Mouse (Mus musculus) heart, postnatal 0 days (tissue): Measurements from ENCODE around the gene Rbms1. TPM values are rescaled to one million over a fixed set of nuclear protein-coding genes. Genes with fewer than 3 reads are reported as not detected.

Experiments
- ATAC-seq: fragments of 200-750 bp; cut with Nextera tagmentation; 2 replicates; pipeline ENCODE4 v1.8.0; 2017; ENCODE audit warnings: low read depth, moderate number of reproducible peaks, moderate library complexity; ENCODE audit not compliant: insufficient read depth
- DNase-seq: peaks from one replicate; pipeline ENCODE4 v3.0.0-alpha.2; 2016; ENCODE audit warnings: low spot score
- H3K27ac ChIP-seq: fragments of 300-500 bp; sonication (generic); 2 replicates; pipeline ENCODE4 v1.5.1; 2014; ENCODE audit warnings: low read depth, mild to moderate bottlenecking
- H3K27me3 ChIP-seq: fragments of 300-500 bp; sonication (generic); 2 replicates; pipeline ENCODE4 v1.6.1; 2014; ENCODE audit warnings: low read length, mixed read lengths; ENCODE audit not compliant: control insufficient read depth, insufficient read depth
- H3K36me3 ChIP-seq: fragments of 300-500 bp; sonication (generic); replicated peaks from 2 replicates; pipeline ENCODE4 v1.6.1; 2014; ENCODE audit warnings: low read length, mixed read lengths; ENCODE audit not compliant: control insufficient read depth, insufficient read depth
- H3K4me1 ChIP-seq: fragments of 300-500 bp; sonication (generic); 2 replicates; pipeline ENCODE4 v1.6.1; 2014; ENCODE audit warnings: antibody characterized with exemption; ENCODE audit not compliant: control insufficient read depth, insufficient read depth
- H3K4me2 ChIP-seq: fragments of 300-500 bp; sonication (generic); 2 replicates; pipeline ENCODE4 v1.6.1; 2014; ENCODE audit warnings: low read depth, mild to moderate bottlenecking, low read length, moderate library complexity
- H3K4me3 ChIP-seq: fragments of 300-500 bp; sonication (generic); 2 replicates; pipeline ENCODE4 v1.5.1; 2014; ENCODE audit warnings: low read depth, low read length
- H3K9ac ChIP-seq: fragments of 300-500 bp; sonication (generic); replicated peaks from 2 replicates; pipeline ENCODE4 v1.6.1; 2014; ENCODE audit warnings: low read depth, low read length, mixed read lengths
- H3K9me3 ChIP-seq: fragments of 300-500 bp; sonication (generic); replicated peaks from 2 replicates; pipeline ENCODE4 v1.6.1; 2016; ENCODE audit warnings: low read length; ENCODE audit not compliant: control insufficient read depth
- CTCF ChIP-seq: IDR thresholded peaks from 2 replicates; pipeline ENCODE4 v1.5.1; 2016; ENCODE audit warnings: antibody characterized with exemption, control low read depth, low read depth
- EP300 ChIP-seq: IDR thresholded peaks from 2 replicates; pipeline ENCODE4 v1.6.1; 2016; ENCODE audit warnings: antibody characterized with exemption, low read depth
- WGBS: fragments of 180-500 bp; shearing (Covaris S2); extraction: QIAGEN DNeasy Blood & Tissue Kit; methylation state at CpG from one replicate; pipeline ENCODE4 v1.1.7; 2014; 5-methylcytosine and 5-hydroxymethylcytosine counted together
- polyA plus RNA-seq: library from polyadenylated mRNA; unstranded; fragments of >200 nt; fragmentation: Nextera tagmentation; extraction: Ambion mirVana; gene quantifications from 2 replicates; pipeline ENCODE4 v1.2.1, GENCODE M21; 2015
- total RNA-seq: library from RNA; depleted of rRNA; stranded (reverse); fragments of >200 nt; gene quantifications from 2 replicates; pipeline ENCODE4 v1.2.3, GENCODE M21; 2014; ENCODE audit warnings: low replicate concordance

The Rbms1 gene
- total and polyA plus RNA-seq, 2 experiments from 2014 or later, result 52.8 to 56.2 TPM

- no peaks in the 10 kb centered on the region for H3K27me3 ChIP-seq
- H3K27ac ChIP-seq, result no peak overlapping the region
- no peak overlapping the region for H3K9ac ChIP-seq
- H3K36me3 ChIP-seq, result no peaks in the 10 kb centered on the region
- no peak for DNase-seq
- H3K4me2 ChIP-seq, result no peak overlapping the region
- no peak for ATAC-seq
- 69% methylated on average over 6 of the region's 6 CpGs for WGBS
- H3K4me3 ChIP-seq, result no peak overlapping the region
- H3K9me3 ChIP-seq, result no peaks in the 10 kb centered on the region
- peaks cover 13% of the 10 kb centered on the region for H3K4me1 ChIP-seq
- TF ChIP-seq EP300 (no peak), CTCF (no peak)
Measured at GRCm38 (mm10) chr2:60712483-60712882, 250.5 kb downstream of the Rbms1 start.

GRCm38 (mm10) chr2:60711098-60711880, 251.7 kb downstream of the Rbms1 start:
- no peaks in the 10 kb centered on the region for H3K27me3 ChIP-seq
- TF ChIP-seq EP300, result no peak
- no peak for TF ChIP-seq CTCF
- WGBS, result 52% methylated on average over 7 of the region's 7 CpGs
- ATAC-seq, result peak; percentile 47; the same call in 1 of the 2 replicates
- no peak overlapping the region for H3K4me3 ChIP-seq
- peak overlapping the region; percentile 40 for H3K27ac ChIP-seq
- no peak for DNase-seq
- H3K36me3 ChIP-seq, result no peaks in the 10 kb centered on the region
- H3K4me1 ChIP-seq, result peaks cover 13% of the 10 kb centered on the region
- no peaks in the 10 kb centered on the region for H3K9me3 ChIP-seq
- no peak overlapping the region for H3K4me2 ChIP-seq
- H3K9ac ChIP-seq, result no peak overlapping the region

- Histone ChIP-seq H3K27me3 (no peaks in the 10 kb centered on the region), H3K9ac (no peak overlapping the region), H3K4me2 (no peak overlapping the region), H3K9me3 (no peaks in the 10 kb centered on the region), H3K4me3 (no peak overlapping the region), H3K27ac (no peak overlapping the region), H3K36me3 (no peaks in the 10 kb centered on the region), H3K4me1 (peaks cover 13% of the 10 kb centered on the region)
- DNase-seq (no peak), ATAC-seq (no peak)
- TF ChIP-seq EP300 (no peak), CTCF (no peak)
- WGBS, result 87% methylated on average over 4 of the region's 4 CpGs
Measured at GRCm38 (mm10) chr2:60710317-60710716, 252.7 kb downstream of the Rbms1 start.

- no peak overlapping the region for H3K27ac ChIP-seq
- no peak for ATAC-seq
Measured at GRCm38 (mm10) chr2:60708671-60709070, 254.3 kb downstream of the Rbms1 start.

GRCm38 (mm10) chr2:60706866-60707265, 256.1 kb downstream of the Rbms1 start:
- no peak overlapping the region for H3K27ac ChIP-seq
- H3K36me3 ChIP-seq, result no peaks in the 10 kb centered on the region
- H3K4me1 ChIP-seq, result peaks cover 26% of the 10 kb centered on the region
- H3K27me3 ChIP-seq, result no peaks in the 10 kb centered on the region
- no peak overlapping the region for H3K4me2 ChIP-seq
- no peak for ATAC-seq
- TF ChIP-seq CTCF (no peak), EP300 (no peak)
- H3K4me3 ChIP-seq, result no peak overlapping the region
- no peak for DNase-seq
- no peaks in the 10 kb centered on the region for H3K9me3 ChIP-seq
- WGBS, result 56% methylated on average over 3 of the region's 3 CpGs
- no peak overlapping the region for H3K9ac ChIP-seq

More at GRCm38 (mm10) chr2:60708671-60709070, 254.3 kb downstream of the Rbms1 start:
- H3K4me1 ChIP-seq, result peaks cover 16% of the 10 kb centered on the region
- H3K36me3 ChIP-seq, result no peaks in the 10 kb centered on the region
- no peak for DNase-seq
- H3K4me2 ChIP-seq, result no peak overlapping the region
- no peaks in the 10 kb centered on the region for H3K27me3 ChIP-seq
- TF ChIP-seq EP300, result no peak
- no peak for TF ChIP-seq CTCF
- 29% methylated on average over 3 of the region's 3 CpGs for whole genome bisulfite sequencing
- H3K9ac ChIP-seq, result no peak overlapping the region
- no peak overlapping the region for H3K4me3 ChIP-seq
- H3K9me3 ChIP-seq, result no peaks in the 10 kb centered on the region
